26 mouse cellular contexts compared by ENCODE assay signal in genomic region chr5:118538487-118538886, GRCm38 (mm10). TPM values are rescaled to one million over a fixed set of nuclear protein-coding genes. Genes with fewer than 3 reads are reported as not detected.
DNase-seq lines count a peak whose midpoint lies in the region; ATAC-seq and TF ChIP-seq lines count a peak whose summit lies in the region.
"Had no signal": no experiment of that assay in that cellular context is flagged by ENCODE, and none has a peak within 500 bp of the region (broad histone marks: within the 10 kb centered on the region; RNA-seq: fewer than 3 reads in every experiment).

No protein-coding gene starts in this region.

- no peak overlapping the region for H3K4me2 ChIP-seq in lung, embryonic 15.5 days
- H3K4me2 ChIP-seq in lung, postnatal 0 days (replicated peaks; ENCODE audit: low read depth, low read length), result no peak overlapping the region
- H3K4me2 ChIP-seq in limb, embryonic 11.5 days (ENCODE audit: low read depth, severe bottlenecking), result no peak overlapping the region
- H3K4me2 ChIP-seq: forebrain, embryonic 12.5 days; hindbrain, embryonic 13.5 days; liver, embryonic 13.5 days; stomach, embryonic 15.5 days had no signal

- WGBS in lung, embryonic 15.5 days, result 25% methylated on average over 5 of the region's 5 CpGs
- WGBS in lung, postnatal 0 days, result 35% methylated on average over 5 of the region's 5 CpGs
- WGBS in limb, embryonic 11.5 days, result 4% methylated on average over 5 of the region's 5 CpGs

- DNase-seq in embryo, embryonic 10.5 days (ENCODE audit: low spot score), result peak; percentile 58
- no peak for DNase-seq in embryo, embryonic 10 days (ENCODE audit: low spot score)
- no peak for DNase-seq in lung, postnatal 0 days (ENCODE audit: low spot score)
- peak; percentile 66 for DNase-seq in limb, embryonic 11.5 days (ENCODE audit: low spot score)
- no peak for DNase-seq in thymus, postnatal 25 days
- DNase-seq in cerebellum, adult 9-10 months, result no peak
- DNase-seq in lung, postnatal 14 days, result no peak
- DNase-seq: adrenal gland, postnatal 25 days; cerebellum, adult 8-10 months; gastrocnemius, adult 2 months; kidney, adult 18-20 months; kidney, postnatal 4 days; liver, embryonic 13.5 days; lung, adult 2 months; lung, postnatal 4 days; right cerebral cortex, adult 18-20 months; right cerebral cortex, postnatal 4 days; thymus, adult 18-20 months; thymus, postnatal 4 days had no signal

- TF ChIP-seq EP300 in lung, postnatal 0 days (IDR thresholded peaks at IDR 0.05), result no peak

- H3K4me1 ChIP-seq in lung, embryonic 15.5 days, result peaks cover 6% of the 10 kb centered on the region; the same call in 1 of the 2 replicates
- H3K4me1 ChIP-seq in lung, postnatal 0 days (ENCODE audit: insufficient read depth, low read depth, low read length), result no peaks in the 10 kb centered on the region
- peaks cover 23% of the 10 kb centered on the region for H3K4me1 ChIP-seq in limb, embryonic 11.5 days (ENCODE audit: control insufficient read depth, insufficient read depth, low read length)
- H3K4me1 ChIP-seq: hindbrain, embryonic 13.5 days; liver, embryonic 13.5 days had no signal

- no peaks in the 10 kb centered on the region for H3K36me3 ChIP-seq in lung, embryonic 15.5 days
- H3K36me3 ChIP-seq in lung, postnatal 0 days (ENCODE audit: insufficient read depth, low read length), result no peaks in the 10 kb centered on the region
- H3K36me3 ChIP-seq in limb, embryonic 11.5 days (ENCODE audit: control insufficient read depth, insufficient read depth, low read length), result no peaks in the 10 kb centered on the region
- H3K36me3 ChIP-seq: forebrain, embryonic 12.5 days; hindbrain, embryonic 13.5 days; liver, embryonic 13.5 days; stomach, embryonic 15.5 days had no signal

- H3K4me3 ChIP-seq in lung, embryonic 15.5 days, result no peak overlapping the region
- H3K4me3 ChIP-seq in lung, postnatal 0 days (ENCODE audit: low read depth, low read length), result no peak overlapping the region
- no peak overlapping the region for H3K4me3 ChIP-seq in limb, embryonic 11.5 days (ENCODE audit: low read depth, low read length)
- H3K4me3 ChIP-seq: forebrain, embryonic 12.5 days; gastrocnemius, adult 2 months; hindbrain, embryonic 13.5 days; liver, embryonic 13.5 days; myocyte; stomach, embryonic 15.5 days had no signal

- H3K27ac ChIP-seq in lung, embryonic 15.5 days, result peak overlapping the region; percentile 9; the same call in 1 of the 2 replicates
- H3K27ac ChIP-seq in lung, postnatal 0 days (ENCODE audit: low read length), result no peak overlapping the region
- peak overlapping the region; percentile 53 for H3K27ac ChIP-seq in limb, embryonic 11.5 days (replicated peaks; ENCODE audit: low read depth, low read length)
- H3K27ac ChIP-seq: forebrain, embryonic 12.5 days; gastrocnemius, adult 2 months; hindbrain, embryonic 13.5 days; liver, embryonic 13.5 days; stomach, embryonic 15.5 days had no signal

- TF ChIP-seq CTCF in lung, postnatal 0 days (IDR thresholded peaks at IDR 0.05), result no peak

- peaks cover 2% of the 10 kb centered on the region; the same call in 1 of the 2 replicates for H3K9me3 ChIP-seq in lung, embryonic 15.5 days
- no peaks in the 10 kb centered on the region for H3K9me3 ChIP-seq in lung, postnatal 0 days (ENCODE audit: low read length)
- no peaks in the 10 kb centered on the region for H3K9me3 ChIP-seq in limb, embryonic 11.5 days (ENCODE audit: control insufficient read depth, low read length)
- H3K9me3 ChIP-seq: forebrain, embryonic 12.5 days; hindbrain, embryonic 13.5 days; liver, embryonic 13.5 days; stomach, embryonic 15.5 days had no signal

- no peak overlapping the region for H3K9ac ChIP-seq in lung, embryonic 15.5 days
- no peak overlapping the region for H3K9ac ChIP-seq in lung, postnatal 0 days (replicated peaks; ENCODE audit: low read depth)
- H3K9ac ChIP-seq in limb, embryonic 11.5 days (ENCODE audit: low read length), result no peak overlapping the region
- H3K9ac ChIP-seq: forebrain, embryonic 12.5 days; hindbrain, embryonic 13.5 days; liver, embryonic 13.5 days; stomach, embryonic 15.5 days had no signal

- H3K27me3 ChIP-seq in lung, embryonic 15.5 days, result no peaks in the 10 kb centered on the region
- H3K27me3 ChIP-seq in lung, postnatal 0 days (replicated peaks; ENCODE audit: insufficient read depth, low read length), result no peaks in the 10 kb centered on the region
- H3K27me3 ChIP-seq in limb, embryonic 11.5 days (ENCODE audit: control insufficient read depth, insufficient read depth, low read length), result no peaks in the 10 kb centered on the region
- H3K27me3 ChIP-seq: stomach, embryonic 15.5 days had no signal

- no peak for ATAC-seq in lung, embryonic 15.5 days (ENCODE audit: borderline replicate concordance, extremely low read depth, low FRiP score, low TSS enrichment)
- no peak for ATAC-seq in lung, postnatal 0 days
- peak; percentile 53; the same call in 1 of the 2 replicates for ATAC-seq in limb, embryonic 11.5 days (ENCODE audit: insufficient number of reproducible peaks, low FRiP score, low TSS enrichment, low read depth)
- ATAC-seq: inflammation-experienced regulatory T-cells, adult 6 months; midbrain, embryonic 16.5 days had no signal

RNA-seq across cellular contexts. Expression of gene Med13l, which starts 22.0 kb away (rescaled TPM):
- polyA plus RNA-seq in lung, embryonic 15.5 days (2015; fragmentation: Nextera tagmentation; extraction: Ambion mirVana), result 9.1 and 9.3 TPM in 2 replicates
- 10.1 and 11.1 TPM in 2 replicates for polyA plus RNA-seq in lung, postnatal 0 days (2015; fragmentation: Nextera tagmentation; extraction: Ambion mirVana)
- 15.1 and 16.5 TPM in 2 replicates for polyA plus RNA-seq in limb, embryonic 11.5 days (2014; fragmentation: Nextera tagmentation; extraction: Ambion mirVana)

Comparison
In these comparisons a context has a peak if more than half of its experiments do, and no peak if none do; other contexts are left out.
1. DNase-seq: peak in embryo, embryonic 10.5 days (single experiment) and limb, embryonic 11.5 days (single experiment); none in embryo, embryonic 10 days (single experiment), lung, postnatal 0 days (single experiment), thymus, postnatal 25 days (single experiment), cerebellum, adult 9-10 months (single experiment) and lung, postnatal 14 days (single experiment).